Mouse (Mus musculus): ENCODE measurements around the gene Rgl2. TPM values are rescaled to one million over a fixed set of nuclear protein-coding genes. Genes with fewer than 3 reads are reported as not detected.
"Not testable (repeated sequence)": the region's sequence is repeated elsewhere in the genome, so short reads cannot be mapped to it uniquely, and the experiment has no call there.

Rgl2 gene
- polyA plus RNA-seq (2012; rRNA removed): 247 and 272 TPM in 2 replicates

- H3K4me1 ChIP-seq (ENCODE audit: control insufficient read depth, insufficient read depth, low read length): no peaks in the 10 kb centered on the region
- WGBS: under 1% methylated on average over 80 of the region's 80 CpGs
- peak; percentile 92 for DNase-seq
- TF ChIP-seq CTCF (IDR thresholded peaks at IDR 0.05; ENCODE audit: insufficient read depth, low read length) (no peak), POLR2A (IDR thresholded peaks at IDR 0.05; ENCODE audit: borderline replicate concordance, extremely low read depth, low read depth, low read length) (peak; percentile 57; the same call in 1 of the 2 replicates)
- peak within 1 kb of the TSS; percentile 77 for H3K4me3 ChIP-seq (replicated peaks; ENCODE audit: extremely low read depth, low read depth, low read length)
Observed at GRCm38 (mm10) chr17:33929371-33930279, at the start of gene Rgl2. Gene Rgl2 (plus strand): TSS chr17:33929543.

GRCm38 (mm10) chr17:33884320-33884719 lies 45.0 kb upstream of the Rgl2 start:
- not testable (repeated sequence) for H3K4me3 ChIP-seq (replicated peaks; ENCODE audit: extremely low read depth, low read depth, low read length); H3K4me1 ChIP-seq (ENCODE audit: control insufficient read depth, insufficient read depth, low read length); DNase-seq
- WGBS: 93% methylated on average over 10 of the region's 11 CpGs

GRCm38 (mm10) chr17:33887802-33888201 lies 41.5 kb upstream of the Rgl2 start:
- WGBS: 42% methylated on average over 2 of the region's 2 CpGs
- H3K4me3 ChIP-seq (replicated peaks; ENCODE audit: extremely low read depth, low read depth, low read length): not testable (repeated sequence)

GRCm38 (mm10) chr17:33888230-33888629 lies 41.1 kb upstream of the Rgl2 start:
- H3K4me1 ChIP-seq (ENCODE audit: control insufficient read depth, insufficient read depth, low read length); DNase-seq; H3K4me3 ChIP-seq (replicated peaks; ENCODE audit: extremely low read depth, low read depth, low read length): not testable (repeated sequence)

More at GRCm38 (mm10) chr17:33887802-33888201, 41.5 kb upstream of the Rgl2 start:
- not testable (repeated sequence) for H3K4me1 ChIP-seq (ENCODE audit: control insufficient read depth, insufficient read depth, low read length); DNase-seq

- DNase-seq; H3K4me1 ChIP-seq (ENCODE audit: control insufficient read depth, insufficient read depth, low read length): not testable (repeated sequence)
- H3K4me3 ChIP-seq (replicated peaks; ENCODE audit: extremely low read depth, low read depth, low read length): peak overlapping the region; percentile 82
- 1% methylated on average over 44 of the region's 44 CpGs for WGBS
Observed at GRCm38 (mm10) chr17:33889941-33890532, 39.3 kb upstream of the Rgl2 start.

- peak; percentile 93 for TF ChIP-seq CTCF (IDR thresholded peaks at IDR 0.05; ENCODE audit: insufficient read depth, low read length)
- TF ChIP-seq POLR2A (IDR thresholded peaks at IDR 0.05; ENCODE audit: borderline replicate concordance, extremely low read depth, low read depth, low read length): no peak
- under 1% methylated on average over 49 of the region's 49 CpGs for WGBS
- DNase-seq: peak; percentile 98
- H3K4me3 ChIP-seq (replicated peaks; ENCODE audit: extremely low read depth, low read depth, low read length): peak within 1 kb of the TSS; percentile 82
- H3K4me1 ChIP-seq (ENCODE audit: control insufficient read depth, insufficient read depth, low read length): 0 out of 2 replicates have a peak, but pooled peaks cover 3% of the 10 kb centered on the region
Observed at GRCm38 (mm10) chr17:33890533-33891059, 38.7 kb upstream of the Rgl2 start, which contains the start of gene Kifc1. Gene Kifc1 (minus strand): TSS chr17:33890661.

- H3K4me1 ChIP-seq (ENCODE audit: control insufficient read depth, insufficient read depth, low read length): 0 out of 2 replicates have a peak, but pooled peaks cover 3% of the 10 kb centered on the region
- TF ChIP-seq CTCF (IDR thresholded peaks at IDR 0.05; ENCODE audit: insufficient read depth, low read length) (no peak), POLR2A (IDR thresholded peaks at IDR 0.05; ENCODE audit: borderline replicate concordance, extremely low read depth, low read depth, low read length) (no peak)
- no peak for DNase-seq
- H3K4me3 ChIP-seq (replicated peaks; ENCODE audit: extremely low read depth, low read depth, low read length): no peak overlapping the region
- 57% methylated on average over 2 of the region's 2 CpGs for WGBS
Observed at GRCm38 (mm10) chr17:33891357-33891756, 38.0 kb upstream of the Rgl2 start.

- not testable (repeated sequence) for H3K4me3 ChIP-seq (replicated peaks; ENCODE audit: extremely low read depth, low read depth, low read length); DNase-seq; H3K4me1 ChIP-seq (ENCODE audit: control insufficient read depth, insufficient read depth, low read length)
- WGBS: 60% methylated on average over 6 of the region's 6 CpGs
Observed at GRCm38 (mm10) chr17:33891892-33892291, 37.5 kb upstream of the Rgl2 start.

- TF ChIP-seq POLR2A (IDR thresholded peaks at IDR 0.05; ENCODE audit: borderline replicate concordance, extremely low read depth, low read depth, low read length) (no peak), CTCF (IDR thresholded peaks at IDR 0.05; ENCODE audit: insufficient read depth, low read length) (no peak)
- DNase-seq: no peak
- Histone ChIP-seq H3K4me1 (ENCODE audit: control insufficient read depth, insufficient read depth, low read length) (0 out of 2 replicates have a peak, but pooled peaks cover 3% of the 10 kb centered on the region), H3K4me3 (replicated peaks; ENCODE audit: extremely low read depth, low read depth, low read length) (no peak overlapping the region)
- 33% methylated on average over 7 of the region's 7 CpGs for WGBS
Observed at GRCm38 (mm10) chr17:33892429-33892828, 36.9 kb upstream of the Rgl2 start.

- DNase-seq; H3K4me3 ChIP-seq (replicated peaks; ENCODE audit: extremely low read depth, low read depth, low read length); H3K4me1 ChIP-seq (ENCODE audit: control insufficient read depth, insufficient read depth, low read length): not testable (repeated sequence)
- WGBS: 70% methylated on average over 4 of the region's 4 CpGs
Observed at GRCm38 (mm10) chr17:33893011-33893410, 36.3 kb upstream of the Rgl2 start.
